Mouse (Mus musculus): ENCODE data around the gene Uhrf2.

The Uhrf2 gene

GRCm38 (mm10) chr19:30128177-30128576 lies 97.9 kb downstream of the Uhrf2 start:
- no peak for DNase-seq

- DNase-seq = no peak
These were observed 106.0 kb downstream of the Uhrf2 start for GRCm38 (mm10) chr19:30136308-30136707.
